Mouse (Mus musculus) heart, embryonic 15.5 days (tissue): ENCODE measurements around the gene Lcn4. TPM values are rescaled to one million over a fixed set of nuclear protein-coding genes. Genes with fewer than 3 reads are reported as not detected.
"Not testable (repeated sequence)": the region's sequence is repeated elsewhere in the genome, so short reads cannot be mapped to it uniquely, and the experiment has no call there.

Source experiments
- ATAC-seq: fragments of 200-750 bp; cut with Nextera tagmentation; replicated peaks from 2 replicates; pipeline ENCODE4 v1.8.0; 2017; ENCODE audit warnings: low read depth, moderate TSS enrichment; ENCODE audit not compliant: insufficient number of reproducible peaks, insufficient read depth, low FRiP score
- H3K27ac ChIP-seq: fragments of 300-500 bp; sonication (generic); 2 replicates; pipeline ENCODE4 v1.5.1; 2015; ENCODE audit warnings: mild to moderate bottlenecking, inconsistent platforms
- H3K27me3 ChIP-seq: fragments of 300-500 bp; sonication (generic); 2 replicates; pipeline ENCODE4 v1.6.1; 2015; ENCODE audit warnings: inconsistent platforms
- H3K36me3 ChIP-seq: fragments of 300-500 bp; sonication (generic); 2 replicates; pipeline ENCODE4 v1.6.1; 2015; ENCODE audit warnings: mild to moderate bottlenecking, inconsistent platforms
- H3K4me1 ChIP-seq: fragments of 300-500 bp; sonication (generic); replicated peaks from 2 replicates; pipeline ENCODE4 v1.6.1; 2015; ENCODE audit warnings: inconsistent platforms
- H3K4me2 ChIP-seq: fragments of 300-500 bp; sonication (generic); 2 replicates; pipeline ENCODE4 v1.6.1; 2015; ENCODE audit warnings: inconsistent platforms, mild to moderate bottlenecking, moderate library complexity
- H3K4me3 ChIP-seq: fragments of 300-500 bp; sonication (generic); 2 replicates; pipeline ENCODE4 v1.5.1; 2015; ENCODE audit warnings: mild to moderate bottlenecking, inconsistent platforms
- H3K9ac ChIP-seq: fragments of 300-500 bp; sonication (generic); 2 replicates; pipeline ENCODE4 v1.6.1; 2015; ENCODE audit warnings: mild to moderate bottlenecking, inconsistent platforms
- H3K9me3 ChIP-seq: fragments of 300-500 bp; sonication (generic); replicated peaks from 2 replicates; pipeline ENCODE4 v1.6.1; 2016; ENCODE audit warnings: inconsistent platforms
- WGBS: fragments of 180-500 bp; shearing (Covaris S2); methylation state at CpG from one replicate; pipeline ENCODE4 v1.1.7; 2015; ENCODE audit warnings: mixed read lengths; 5-methylcytosine and 5-hydroxymethylcytosine counted together
- polyA plus RNA-seq: library from polyadenylated mRNA; unstranded; fragments of >200 nt; fragmentation: Nextera tagmentation; extraction: Ambion mirVana; gene quantifications from 2 replicates; pipeline ENCODE4 v1.2.1, GENCODE M21; 2015

Lcn4 gene
- not detected in 2 replicates for polyA plus RNA-seq

DNA sequence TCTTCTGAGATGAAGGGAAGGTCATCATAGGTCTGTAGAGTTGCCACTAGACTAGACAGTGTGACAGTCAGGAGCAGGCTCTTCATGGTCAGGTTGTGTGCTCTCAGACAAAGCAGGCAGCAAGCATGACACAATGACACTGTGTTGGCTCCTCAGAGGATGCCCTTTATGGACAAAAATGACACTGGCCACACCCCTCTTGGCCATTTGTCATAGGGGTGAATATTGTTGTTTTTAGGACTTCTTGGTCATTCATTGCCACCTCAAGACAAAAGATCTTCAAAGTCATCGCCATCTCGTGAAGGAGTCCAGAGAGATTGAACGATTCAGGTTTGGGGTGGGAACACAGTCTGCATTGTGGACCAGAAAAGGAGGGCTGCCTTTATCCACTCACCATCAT, at the start of gene Lcn4:
Lcn4 (minus strand) TSS at position 101 of the 400 bp plus-strand sequence.
- no peaks in the 10 kb centered on the region for H3K36me3 ChIP-seq
- WGBS: 82% methylated on average over 3 of the region's 3 CpGs

DNA sequence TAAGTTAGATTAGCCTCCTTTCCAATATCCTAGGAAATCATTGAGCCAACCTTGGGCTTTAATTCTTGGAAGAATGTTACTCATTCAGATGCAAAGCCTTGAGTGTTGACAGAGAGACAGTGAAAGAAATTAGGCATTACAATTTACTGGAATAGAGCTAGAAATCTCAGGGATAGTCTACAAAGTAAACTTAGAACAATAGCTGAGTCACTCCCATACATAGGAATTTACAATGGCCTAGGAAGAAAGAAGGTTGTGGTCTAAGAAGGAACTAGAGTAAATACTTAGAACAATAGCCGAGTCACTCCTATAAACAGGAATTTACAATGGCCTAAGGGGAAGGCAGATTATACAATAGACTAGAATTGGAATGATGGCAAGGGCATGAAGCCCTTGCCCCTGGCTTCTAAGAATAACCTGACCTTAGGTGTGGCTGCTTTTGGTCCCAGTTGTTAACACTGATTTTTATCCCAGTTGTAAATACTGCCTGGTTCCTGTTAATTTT, 15.1 kb upstream of the Lcn4 start:
- Histone ChIP-seq H3K36me3 (no peaks in the 10 kb centered on the region), H3K27ac (no peak overlapping the region)
- WGBS: 80% methylated on average over 1 of the region's 1 CpGs

More for the DNA sequence above, at the start of gene Lcn4:
- no peaks in the 10 kb centered on the region for H3K27me3 ChIP-seq
- no peak within 1 kb of the TSS for H3K27ac ChIP-seq
- no peaks in the 10 kb centered on the region for H3K9me3 ChIP-seq
- ATAC-seq: no peak
- no peak within 1 kb of the TSS for H3K9ac ChIP-seq
- H3K4me2 ChIP-seq: no peak within 1 kb of the TSS
- H3K4me1 ChIP-seq: no peaks in the 10 kb centered on the region
- H3K4me3 ChIP-seq: no peak within 1 kb of the TSS

GRCm38 (mm10) chr2:26668746-26669145, 2.3 kb downstream of the Lcn4 start:
- Histone ChIP-seq H3K4me1 (no peaks in the 10 kb centered on the region), H3K9me3 (no peaks in the 10 kb centered on the region), H3K4me2 (no peak overlapping the region), H3K36me3 (no peaks in the 10 kb centered on the region), H3K9ac (no peak overlapping the region), H3K4me3 (no peak overlapping the region), H3K27me3 (no peaks in the 10 kb centered on the region), H3K27ac (no peak overlapping the region)
- ATAC-seq: no peak

More for the DNA sequence above, 15.1 kb upstream of the Lcn4 start:
- no peak overlapping the region for H3K4me2 ChIP-seq
- H3K4me3 ChIP-seq: no peak overlapping the region
- no peak for ATAC-seq
- no peaks in the 10 kb centered on the region for H3K4me1 ChIP-seq
- no peaks in the 10 kb centered on the region for H3K27me3 ChIP-seq
- no peak overlapping the region for H3K9ac ChIP-seq
- no peaks in the 10 kb centered on the region for H3K9me3 ChIP-seq

GRCm38 (mm10) chr2:26663551-26663950, 7.5 kb downstream of the Lcn4 start:
- H3K27ac ChIP-seq, H3K9me3 ChIP-seq, H3K4me3 ChIP-seq, H3K4me2 ChIP-seq, H3K36me3 ChIP-seq, H3K9ac ChIP-seq, H3K27me3 ChIP-seq: not testable (repeated sequence)
- peaks cover 11% of the 10 kb centered on the region for H3K4me1 ChIP-seq
- WGBS: 70% methylated on average over 1 of the region's 1 CpGs
- ATAC-seq: peak; percentile 14; the same call in 1 of the 2 replicates

DNA sequence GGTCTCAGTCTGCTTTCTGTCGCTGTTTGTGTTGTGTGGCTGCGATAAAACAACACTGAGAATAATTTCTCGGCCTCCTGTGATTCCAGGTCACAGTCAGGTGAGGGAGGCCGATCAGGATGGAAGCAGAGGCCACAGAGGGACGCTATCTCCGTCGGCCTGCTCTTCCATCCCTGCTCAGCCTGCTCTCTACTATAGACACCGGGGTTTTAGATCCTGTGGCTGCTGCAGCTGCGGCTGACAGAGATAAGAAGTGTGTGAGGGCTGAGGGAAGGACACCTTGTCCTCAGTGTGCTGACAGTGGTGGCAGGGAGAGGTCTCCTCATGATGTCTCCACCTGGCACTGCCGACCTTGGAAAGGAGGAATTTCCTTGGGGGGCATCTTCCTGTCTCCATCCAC, 8.0 kb downstream of the Lcn4 start:
- Histone ChIP-seq H3K9me3 (no peaks in the 10 kb centered on the region), H3K4me1 (peaks cover 11% of the 10 kb centered on the region), H3K4me2 (no peak overlapping the region), H3K9ac (no peak overlapping the region), H3K4me3 (no peak overlapping the region), H3K27me3 (no peaks in the 10 kb centered on the region), H3K27ac (no peak overlapping the region), H3K36me3 (no peaks in the 10 kb centered on the region)
- 46% methylated on average over 10 of the region's 10 CpGs for WGBS
- 0 out of 2 replicates have a peak, but pooled peaks have one; percentile 10 for ATAC-seq

DNA sequence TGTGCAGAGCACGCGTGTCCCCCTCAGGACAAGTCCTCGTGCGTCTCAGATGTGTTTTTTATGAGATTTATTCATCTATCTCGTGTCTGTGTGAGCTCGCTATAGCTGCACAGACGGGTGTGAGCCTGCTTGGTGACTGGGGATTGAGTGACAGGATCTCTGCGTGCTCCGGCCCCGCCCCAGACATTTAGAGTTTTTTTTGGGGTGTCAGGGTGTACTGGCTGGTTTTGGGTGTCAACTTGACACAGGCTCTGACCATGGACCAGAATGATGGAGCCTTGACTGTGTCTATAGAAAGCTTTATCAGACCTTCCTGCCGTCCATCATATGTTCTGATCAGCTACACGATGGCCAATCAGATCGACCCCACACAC, 8.6 kb downstream of the Lcn4 start:
- no peak overlapping the region for H3K27ac ChIP-seq
- H3K4me2 ChIP-seq: no peak overlapping the region
- H3K4me3 ChIP-seq: no peak overlapping the region
- H3K36me3 ChIP-seq: no peaks in the 10 kb centered on the region
- ATAC-seq: no peak
- peaks cover 11% of the 10 kb centered on the region for H3K4me1 ChIP-seq
- no peak overlapping the region for H3K9ac ChIP-seq
- WGBS: 78% methylated on average over 13 of the region's 13 CpGs
- no peaks in the 10 kb centered on the region for H3K9me3 ChIP-seq
- no peaks in the 10 kb centered on the region for H3K27me3 ChIP-seq

DNA sequence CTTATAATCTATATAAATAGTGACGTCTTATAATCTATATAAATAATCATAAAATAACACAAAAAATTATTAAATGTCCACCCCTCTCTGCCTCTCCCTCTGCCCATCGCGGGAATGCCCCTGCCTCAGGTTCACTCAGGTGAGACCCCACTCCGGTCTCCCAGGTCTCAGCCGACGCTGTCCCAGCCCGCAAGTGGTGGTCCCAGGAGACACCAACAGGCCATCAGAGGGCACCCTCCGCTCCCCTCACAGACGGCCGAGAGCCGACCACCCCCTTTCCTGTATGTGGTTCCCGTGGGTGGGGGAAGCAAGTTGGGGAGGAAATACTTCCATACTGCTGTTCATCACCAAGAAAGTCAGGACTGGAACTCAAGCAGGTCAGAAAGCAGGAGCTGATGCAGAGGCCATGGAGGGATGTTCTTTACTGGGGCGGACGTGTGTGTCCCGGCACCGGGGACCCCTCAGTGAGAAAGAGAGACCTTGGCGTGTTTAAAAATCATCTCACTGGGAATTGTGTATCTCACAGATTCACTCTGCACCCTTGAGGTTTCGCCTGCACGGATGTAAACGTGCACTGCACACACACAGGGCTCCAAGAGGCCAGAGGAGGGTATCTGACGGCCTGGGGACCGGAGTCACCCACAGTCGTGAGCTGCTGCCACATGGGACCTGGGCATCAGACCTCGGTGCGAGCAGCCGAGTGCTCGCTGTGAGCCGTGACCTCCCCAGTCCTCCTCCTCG, 9.1 kb downstream of the Lcn4 start:
- no peak for ATAC-seq
- Histone ChIP-seq H3K9ac (no peak overlapping the region), H3K4me2 (peak overlapping the region; percentile 70), H3K36me3 (no peaks in the 10 kb centered on the region), H3K9me3 (no peaks in the 10 kb centered on the region), H3K4me3 (peak overlapping the region; percentile 38), H3K27ac (no peak overlapping the region), H3K4me1 (peaks cover 11% of the 10 kb centered on the region), H3K27me3 (no peaks in the 10 kb centered on the region)
- WGBS: 40% methylated on average over 29 of the region's 29 CpGs

- 3% methylated on average over 15 of the region's 20 CpGs for WGBS
- no peak overlapping the region for H3K27ac ChIP-seq
- ATAC-seq: no peak
- H3K4me3 ChIP-seq: peak overlapping the region; percentile 38
- no peaks in the 10 kb centered on the region for H3K36me3 ChIP-seq
- H3K4me2 ChIP-seq: peak overlapping the region; percentile 70
- H3K27me3 ChIP-seq: no peaks in the 10 kb centered on the region
- H3K9ac ChIP-seq: no peak overlapping the region
- H3K9me3 ChIP-seq: no peaks in the 10 kb centered on the region
- peaks cover 11% of the 10 kb centered on the region for H3K4me1 ChIP-seq
These were observed 9.8 kb downstream of the Lcn4 start for GRCm38 (mm10) chr2:26661143-26661752.

DNA sequence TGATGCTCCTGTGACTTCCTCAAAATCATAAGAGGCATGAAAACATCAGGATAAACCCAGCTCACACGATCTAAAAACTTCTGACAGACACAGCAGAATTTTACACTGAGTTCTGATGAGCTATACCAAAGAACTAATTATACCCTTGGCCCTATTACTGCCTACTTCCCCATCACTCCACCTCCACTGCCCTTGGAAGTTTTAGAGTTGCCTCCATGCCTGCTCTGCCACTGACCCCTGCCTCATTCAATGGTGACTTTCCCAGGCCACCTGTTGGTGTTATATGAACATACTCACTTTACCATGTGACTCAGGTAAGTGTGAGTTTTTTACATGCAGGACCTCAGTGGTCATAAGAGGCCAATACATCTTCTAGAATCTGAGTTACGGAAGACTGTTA, 13.7 kb downstream of the Lcn4 start:
- H3K9ac ChIP-seq: no peak overlapping the region
- no peaks in the 10 kb centered on the region for H3K27me3 ChIP-seq
- H3K9me3 ChIP-seq: no peaks in the 10 kb centered on the region
- no peak overlapping the region for H3K4me3 ChIP-seq
- no peaks in the 10 kb centered on the region for H3K36me3 ChIP-seq
- no peak overlapping the region for H3K4me2 ChIP-seq
- H3K4me1 ChIP-seq: peaks cover 8% of the 10 kb centered on the region
- no peak overlapping the region for H3K27ac ChIP-seq
- 82% methylated on average over 2 of the region's 2 CpGs for WGBS
- ATAC-seq: no peak

DNA sequence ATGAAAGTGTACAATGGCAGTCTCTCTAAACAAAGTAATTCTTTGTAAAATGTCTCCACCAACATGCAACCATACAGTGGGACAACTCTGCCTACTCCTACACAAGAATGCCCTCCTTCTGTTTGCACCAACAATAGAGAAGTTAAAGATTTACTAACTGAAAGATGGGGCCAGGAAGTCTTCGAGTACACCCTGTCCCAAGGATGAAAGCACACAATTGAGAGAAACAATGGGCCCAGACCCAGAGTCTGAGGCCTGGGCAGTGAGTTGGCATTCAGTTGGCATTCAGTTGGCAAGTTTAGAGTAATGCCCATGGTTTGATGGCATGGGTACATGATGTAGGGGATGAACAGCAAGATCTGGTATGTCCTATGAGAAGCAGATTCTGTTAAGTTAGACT, 16.4 kb downstream of the Lcn4 start:
- Histone ChIP-seq H3K36me3 (no peaks in the 10 kb centered on the region), H3K4me3 (no peak overlapping the region), H3K9ac (no peak overlapping the region), H3K27ac (no peak overlapping the region), H3K4me1 (no peaks in the 10 kb centered on the region), H3K9me3 (no peaks in the 10 kb centered on the region), H3K4me2 (no peak overlapping the region), H3K27me3 (no peaks in the 10 kb centered on the region)
- WGBS: 60% methylated on average over 1 of the region's 1 CpGs
- no peak for ATAC-seq

DNA sequence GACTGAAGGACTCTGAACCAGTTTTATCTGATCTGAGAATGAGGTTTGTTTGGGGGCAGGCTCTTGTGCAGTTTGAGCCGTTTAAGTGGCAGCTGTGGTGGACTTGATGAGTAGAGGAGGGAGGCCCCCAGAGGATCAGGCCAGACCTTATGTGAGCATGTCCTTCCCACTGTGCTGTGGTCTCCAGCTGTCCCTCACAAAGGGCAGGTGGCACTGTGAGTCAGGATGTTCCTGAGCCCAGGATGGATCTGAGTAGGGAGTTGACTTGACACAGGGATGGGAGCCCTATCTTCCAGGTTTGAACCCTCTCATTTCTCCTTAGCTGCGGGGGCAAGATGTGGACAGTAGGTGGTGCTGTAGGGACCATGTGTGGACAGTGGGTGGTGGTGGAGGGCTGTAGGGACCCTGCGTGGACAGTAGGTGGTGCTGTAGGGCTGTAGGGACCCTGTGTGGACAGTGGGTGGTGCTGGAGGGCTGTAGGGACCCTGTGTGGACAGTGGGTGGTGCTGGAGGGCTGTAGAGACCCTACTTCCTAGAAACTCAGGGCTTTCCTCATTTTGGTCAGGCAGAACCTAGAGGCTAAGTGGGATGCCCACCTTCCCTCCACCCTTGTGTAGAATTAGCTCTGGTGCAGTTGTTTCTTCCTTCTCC, 24.3 kb downstream of the Lcn4 start:
- H3K9ac ChIP-seq: no peak overlapping the region
- 11% methylated on average over 3 of the region's 3 CpGs for WGBS
- ATAC-seq: peak; percentile 95
- H3K36me3 ChIP-seq: no peaks in the 10 kb centered on the region
- H3K9me3 ChIP-seq: no peaks in the 10 kb centered on the region
- no peak overlapping the region for H3K4me3 ChIP-seq
- H3K4me2 ChIP-seq: no peak overlapping the region
- H3K27ac ChIP-seq: no peak overlapping the region
- no peaks in the 10 kb centered on the region for H3K4me1 ChIP-seq
- H3K27me3 ChIP-seq: no peaks in the 10 kb centered on the region
